Comparison of ENCODE assay signal across 19 mouse cellular contexts in genomic region chr6:137935857-137936256, GRCm38 (mm10).
A peak's percentile ranks its signal among the peaks of the same experiment; 100 is the strongest.
DNase-seq lines count a peak whose midpoint lies in the region; ATAC-seq and TF ChIP-seq lines count a peak whose summit lies in the region.
"Had no signal": no experiment of that assay in that cellular context is flagged by ENCODE, and none has a peak within 500 bp of the region (broad histone marks: within the 10 kb centered on the region; RNA-seq: fewer than 3 reads in every experiment).

No protein-coding gene starts in this region.

- no peaks in the 10 kb centered on the region for H3K36me3 ChIP-seq in heart, embryonic 11.5 days (ENCODE audit: control insufficient read depth, insufficient read depth, low read length)
- H3K36me3 ChIP-seq in midbrain, embryonic 11.5 days (ENCODE audit: control insufficient read depth, insufficient read depth, low read length): no peaks in the 10 kb centered on the region
- H3K36me3 ChIP-seq in midbrain, embryonic 13.5 days: no peaks in the 10 kb centered on the region
- H3K36me3 ChIP-seq: kidney, embryonic 15.5 days; limb, embryonic 10.5 days; limb, embryonic 15.5 days; liver, embryonic 13.5 days; midbrain, embryonic 10.5 days; neural tube, embryonic 12.5 days had no signal

- ATAC-seq in heart, embryonic 11.5 days (replicated peaks; ENCODE audit: insufficient number of reproducible peaks, low FRiP score, low TSS enrichment): no peak
- no peak for ATAC-seq in midbrain, embryonic 11.5 days (ENCODE audit: low FRiP score)
- no peak for ATAC-seq in midbrain, embryonic 13.5 days

- WGBS in heart, embryonic 11.5 days (ENCODE audit: insufficient replicate concordance): 81% methylated on average over 7 of the region's 7 CpGs
- 84% methylated on average over 7 of the region's 7 CpGs for WGBS in midbrain, embryonic 11.5 days
- 77% methylated on average over 7 of the region's 7 CpGs for WGBS in midbrain, embryonic 13.5 days

- no peak overlapping the region for H3K27ac ChIP-seq in heart, embryonic 11.5 days (ENCODE audit: low read depth, low read length)
- peak overlapping the region; percentile 61 for H3K27ac ChIP-seq in left cerebral cortex, adult 2 months
- no peak overlapping the region for H3K27ac ChIP-seq in midbrain, embryonic 11.5 days (ENCODE audit: low read depth, low read length)
- H3K27ac ChIP-seq in midbrain, embryonic 13.5 days: no peak overlapping the region
- H3K27ac ChIP-seq: hindbrain, embryonic 14.5 days; kidney, embryonic 15.5 days; limb, embryonic 10.5 days; limb, embryonic 15.5 days; liver, embryonic 13.5 days; midbrain, embryonic 10.5 days; neural tube, embryonic 12.5 days had no signal

- H3K9ac ChIP-seq in heart, embryonic 11.5 days (ENCODE audit: low read depth, low read length): no peak overlapping the region
- H3K9ac ChIP-seq in midbrain, embryonic 11.5 days (ENCODE audit: low read length): no peak overlapping the region
- no peak overlapping the region for H3K9ac ChIP-seq in midbrain, embryonic 13.5 days (replicated peaks)
- H3K9ac ChIP-seq: hindbrain, embryonic 14.5 days; kidney, embryonic 15.5 days; limb, embryonic 15.5 days; liver, embryonic 13.5 days; neural tube, embryonic 12.5 days had no signal

- intact Hi-C loops in left cerebral cortex, adult 2 months (cut with DNase I): loop anchor here (2.0 kb wide), 1 partner anchor 65 kb away; no protein-coding TSS in a partner anchor
- intact Hi-C loops in left cerebral cortex, postnatal 36 days (cut with DNase I): loop anchor here (10.0 kb wide), 1 partner anchor 61 kb away; no protein-coding TSS in a partner anchor

- no peaks in the 10 kb centered on the region for H3K9me3 ChIP-seq in heart, embryonic 11.5 days (replicated peaks; ENCODE audit: control insufficient read depth, low read length)
- H3K9me3 ChIP-seq in midbrain, embryonic 11.5 days (ENCODE audit: control insufficient read depth, low read length): no peaks in the 10 kb centered on the region
- no peaks in the 10 kb centered on the region for H3K9me3 ChIP-seq in midbrain, embryonic 13.5 days
- H3K9me3 ChIP-seq: kidney, embryonic 15.5 days; limb, embryonic 10.5 days; limb, embryonic 15.5 days; liver, embryonic 13.5 days; midbrain, embryonic 10.5 days; neural tube, embryonic 12.5 days had no signal

- H3K4me2 ChIP-seq in heart, embryonic 11.5 days: no peak overlapping the region
- H3K4me2 ChIP-seq in midbrain, embryonic 11.5 days: no peak overlapping the region
- H3K4me2 ChIP-seq in midbrain, embryonic 13.5 days (replicated peaks): no peak overlapping the region
- H3K4me2 ChIP-seq: hindbrain, embryonic 14.5 days; limb, embryonic 15.5 days; liver, embryonic 13.5 days; neural tube, embryonic 12.5 days had no signal

- H3K4me3 ChIP-seq in heart, embryonic 11.5 days (ENCODE audit: low read depth, low read length): no peak overlapping the region
- no peak overlapping the region for H3K4me3 ChIP-seq in left cerebral cortex, adult 2 months
- H3K4me3 ChIP-seq in midbrain, embryonic 11.5 days (ENCODE audit: low read depth, low read length): no peak overlapping the region
- H3K4me3 ChIP-seq in midbrain, embryonic 13.5 days (replicated peaks): no peak overlapping the region
- H3K4me3 ChIP-seq: kidney, embryonic 15.5 days; limb, embryonic 10.5 days; limb, embryonic 15.5 days; liver, embryonic 13.5 days; midbrain, embryonic 10.5 days; myocyte; neural tube, embryonic 12.5 days had no signal

- TF ChIP-seq CTCF in left cerebral cortex, adult 2 months (IDR thresholded peaks at IDR 0.05): no peak

- H3K27me3 ChIP-seq in heart, embryonic 11.5 days (ENCODE audit: control insufficient read depth, insufficient read depth, low read length): no peaks in the 10 kb centered on the region
- no peaks in the 10 kb centered on the region for H3K27me3 ChIP-seq in midbrain, embryonic 11.5 days (ENCODE audit: control insufficient read depth, insufficient read depth, low read length)
- no peaks in the 10 kb centered on the region for H3K27me3 ChIP-seq in midbrain, embryonic 13.5 days
- H3K27me3 ChIP-seq: kidney, embryonic 15.5 days; limb, embryonic 15.5 days; liver, embryonic 13.5 days; neural tube, embryonic 12.5 days had no signal

- DNase-seq in heart, adult 11 months: peak; percentile 44
- DNase-seq in left cerebral cortex, adult 2 months (ENCODE audit: extremely low spot score in 1 of 2, low spot score in 2 of 2): no peak
- DNase-seq in left cerebral cortex, postnatal 36 days (ENCODE audit: low spot score in 2 of 2): no peak
- DNase-seq in midbrain, embryonic 11.5 days (ENCODE audit: low spot score, missing footprints): peak; percentile 39
- DNase-seq in adrenal gland, adult 18-20 months (ENCODE audit: low spot score in 2 of 2): no peak
- DNase-seq: B cell, adult 2 months; kidney, adult 18-20 months; liver, embryonic 13.5 days; spleen, adult 18-20 months; thymus, postnatal 4 days had no signal

- peaks cover 5% of the 10 kb centered on the region; the same call in 1 of the 2 replicates for H3K4me1 ChIP-seq in heart, embryonic 11.5 days (ENCODE audit: control insufficient read depth, insufficient read depth, low read length)
- H3K4me1 ChIP-seq in midbrain, embryonic 11.5 days (ENCODE audit: control insufficient read depth, insufficient read depth, low read length): no peaks in the 10 kb centered on the region
- peaks cover 4% of the 10 kb centered on the region; the same call in 1 of the 2 replicates for H3K4me1 ChIP-seq in midbrain, embryonic 13.5 days (replicated peaks)
- H3K4me1 ChIP-seq: limb, embryonic 10.5 days; limb, embryonic 15.5 days; liver, embryonic 13.5 days; neural tube, embryonic 12.5 days had no signal

Comparison
In these comparisons a context has a peak if more than half of its experiments do, and no peak if none do; other contexts are left out.
1. DNase-seq: peak in heart, adult 11 months (single experiment) and midbrain, embryonic 11.5 days (single experiment); none in left cerebral cortex, adult 2 months (0 of 2), left cerebral cortex, postnatal 36 days (0 of 2) and adrenal gland, adult 18-20 months (0 of 2).